Mouse (Mus musculus) liver, embryonic 12.5 days (tissue): ENCODE measurements around the gene Rbm47. TPM values are rescaled to one million over a fixed set of nuclear protein-coding genes. Genes with fewer than 3 reads are reported as not detected.

ENCODE experiments used
- ATAC-seq: fragments of 200-750 bp; cut with Nextera tagmentation; 2 replicates; pipeline ENCODE4 v1.8.0; 2017; ENCODE audit warnings: moderate number of reproducible peaks, mild to moderate bottlenecking, moderate library complexity
- H3K27ac ChIP-seq: fragments of 300-500 bp; sonication (generic); 2 replicates; pipeline ENCODE4 v1.5.1; 2016; ENCODE audit warnings: mild to moderate bottlenecking
- H3K27me3 ChIP-seq: fragments of 300-500 bp; sonication (generic); replicated peaks from 2 replicates; pipeline ENCODE4 v1.6.1; 2016; ENCODE audit warnings: mild to moderate bottlenecking, moderate library complexity
- H3K36me3 ChIP-seq: fragments of 300-500 bp; sonication (generic); 2 replicates; pipeline ENCODE4 v1.6.1; 2016; ENCODE audit warnings: mild to moderate bottlenecking, moderate library complexity
- H3K4me1 ChIP-seq: fragments of 300-500 bp; sonication (generic); 2 replicates; pipeline ENCODE4 v1.6.1; 2016
- H3K4me2 ChIP-seq: fragments of 300-500 bp; sonication (generic); 2 replicates; pipeline ENCODE4 v1.6.1; 2016; ENCODE audit warnings: mild to moderate bottlenecking, moderate library complexity
- H3K4me3 ChIP-seq: fragments of 300-500 bp; sonication (generic); 2 replicates; pipeline ENCODE4 v1.5.1; 2016; ENCODE audit warnings: mild to moderate bottlenecking, moderate library complexity
- H3K9ac ChIP-seq: fragments of 300-500 bp; sonication (generic); 2 replicates; pipeline ENCODE4 v1.6.1; 2016; ENCODE audit warnings: mild to moderate bottlenecking, moderate library complexity
- H3K9me3 ChIP-seq: fragments of 300-500 bp; sonication (generic); replicated peaks from 2 replicates; pipeline ENCODE4 v1.6.1; 2016; ENCODE audit warnings: mild to moderate bottlenecking, moderate library complexity
- WGBS: fragments of 180-500 bp; shearing (Covaris S2); methylation state at CpG from one replicate; pipeline ENCODE4 v1.1.7; 2016; ENCODE audit not compliant: insufficient replicate concordance; 5-methylcytosine and 5-hydroxymethylcytosine counted together
- polyA plus RNA-seq: library from polyadenylated mRNA; unstranded; fragments of >200 nt; fragmentation: Nextera tagmentation; extraction: Ambion mirVana; gene quantifications from 2 replicates; pipeline ENCODE4 v1.2.1, GENCODE M21; 2016

Gene Rbm47
- polyA plus RNA-seq, 1 experiment from 2014 or later, result 9.4 TPM

- no peak overlapping the region for H3K4me3 ChIP-seq
- 73% methylated on average over 12 of the region's 12 CpGs for WGBS
- no peak overlapping the region for H3K4me2 ChIP-seq
- no peaks in the 10 kb centered on the region for H3K9me3 ChIP-seq
- ATAC-seq, result no peak
- 0 out of 2 replicates have a peak, but pooled peaks cover 6% of the 10 kb centered on the region for H3K4me1 ChIP-seq
- H3K9ac ChIP-seq, result no peak overlapping the region
- no peaks in the 10 kb centered on the region for H3K27me3 ChIP-seq
- no peak overlapping the region for H3K27ac ChIP-seq
- no peaks in the 10 kb centered on the region for H3K36me3 ChIP-seq
These were observed 49.4 kb downstream of the Rbm47 start for GRCm38 (mm10) chr5:66123295-66124088.

DNA sequence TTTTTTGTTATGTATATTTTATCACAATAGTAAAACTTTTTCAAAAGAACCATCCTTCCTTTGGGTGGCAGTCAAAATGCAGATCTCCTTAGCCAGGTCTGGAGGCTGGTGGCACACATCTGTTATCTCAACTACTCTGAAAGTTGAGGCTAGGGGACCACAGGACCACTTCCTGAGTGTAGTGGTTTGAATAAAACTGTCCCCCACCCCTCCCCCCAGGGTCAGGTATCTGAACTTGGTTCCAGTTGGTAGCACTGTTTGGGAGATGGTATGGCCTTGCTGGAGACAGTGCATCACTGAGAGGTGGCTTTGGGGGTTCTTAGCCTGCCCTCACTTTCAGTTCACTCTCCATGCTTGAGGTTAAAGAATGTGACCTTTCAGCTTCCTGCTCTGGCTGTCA is 51.7 kb downstream of the Rbm47 start:
- no peak overlapping the region for H3K27ac ChIP-seq
- no peak overlapping the region for H3K4me2 ChIP-seq
- H3K4me3 ChIP-seq, result no peak overlapping the region
- no peaks in the 10 kb centered on the region for H3K27me3 ChIP-seq
- no peak for ATAC-seq
- H3K9me3 ChIP-seq, result no peaks in the 10 kb centered on the region
- no peaks in the 10 kb centered on the region for H3K36me3 ChIP-seq
- H3K9ac ChIP-seq, result no peak overlapping the region
- H3K4me1 ChIP-seq, result 0 out of 2 replicates have a peak, but pooled peaks cover 6% of the 10 kb centered on the region

GRCm38 (mm10) chr5:66114751-66115150 is 58.2 kb downstream of the Rbm47 start:
- H3K4me2 ChIP-seq, result no peak overlapping the region
- peak overlapping the region; percentile 66; the same call in 1 of the 2 replicates for H3K27ac ChIP-seq

GRCm38 (mm10) chr5:66114208-66114607 is 58.7 kb downstream of the Rbm47 start:
- peak; percentile 70 for ATAC-seq
- Histone ChIP-seq H3K4me1 (peaks cover 6% of the 10 kb centered on the region; the same call in 1 of the 2 replicates), H3K9me3 (no peaks in the 10 kb centered on the region), H3K36me3 (no peaks in the 10 kb centered on the region), H3K9ac (no peak overlapping the region), H3K27me3 (no peaks in the 10 kb centered on the region), H3K4me3 (no peak overlapping the region), H3K27ac (peak overlapping the region; percentile 66; the same call in 1 of the 2 replicates), H3K4me2 (no peak overlapping the region)
- WGBS, result 58% methylated on average over 6 of the region's 6 CpGs

More at GRCm38 (mm10) chr5:66114751-66115150, 58.2 kb downstream of the Rbm47 start:
- WGBS, result 70% methylated on average over 14 of the region's 14 CpGs
- no peaks in the 10 kb centered on the region for H3K36me3 ChIP-seq
- no peaks in the 10 kb centered on the region for H3K27me3 ChIP-seq
- peaks cover 6% of the 10 kb centered on the region; the same call in 1 of the 2 replicates for H3K4me1 ChIP-seq
- H3K4me3 ChIP-seq, result no peak overlapping the region
- H3K9me3 ChIP-seq, result no peaks in the 10 kb centered on the region
- H3K9ac ChIP-seq, result no peak overlapping the region
- ATAC-seq, result no peak

- H3K4me1 ChIP-seq, result peaks cover 6% of the 10 kb centered on the region; the same call in 1 of the 2 replicates
- peak; percentile 15; the same call in 1 of the 2 replicates for ATAC-seq
- no peak overlapping the region for H3K27ac ChIP-seq
- WGBS, result 28% methylated on average over 8 of the region's 8 CpGs
- H3K36me3 ChIP-seq, result no peaks in the 10 kb centered on the region
- no peaks in the 10 kb centered on the region for H3K9me3 ChIP-seq
- H3K4me3 ChIP-seq, result no peak overlapping the region
- H3K27me3 ChIP-seq, result no peaks in the 10 kb centered on the region
- H3K9ac ChIP-seq, result no peak overlapping the region
- H3K4me2 ChIP-seq, result no peak overlapping the region
These were observed 60.9 kb downstream of the Rbm47 start for GRCm38 (mm10) chr5:66112059-66112458.

GRCm38 (mm10) chr5:66106372-66106771 is 66.5 kb downstream of the Rbm47 start:
- Histone ChIP-seq H3K4me3 (no peak overlapping the region), H3K9ac (no peak overlapping the region), H3K4me2 (no peak overlapping the region), H3K4me1 (peaks cover 8% of the 10 kb centered on the region), H3K36me3 (no peaks in the 10 kb centered on the region), H3K27me3 (no peaks in the 10 kb centered on the region), H3K9me3 (no peaks in the 10 kb centered on the region), H3K27ac (no peak overlapping the region; the same call in 1 of the 2 replicates)
- no peak for ATAC-seq
- WGBS, result 63% methylated on average over 9 of the region's 9 CpGs

- no peak overlapping the region; the same call in 1 of the 2 replicates for H3K27ac ChIP-seq
- H3K27me3 ChIP-seq, result no peaks in the 10 kb centered on the region
- no peak overlapping the region for H3K9ac ChIP-seq
- peak; percentile 37; the same call in 1 of the 2 replicates for ATAC-seq
- no peaks in the 10 kb centered on the region for H3K9me3 ChIP-seq
- no peak overlapping the region for H3K4me2 ChIP-seq
- H3K4me3 ChIP-seq, result no peak overlapping the region
- H3K36me3 ChIP-seq, result no peaks in the 10 kb centered on the region
- WGBS, result 47% methylated on average over 7 of the region's 7 CpGs
- peaks cover 8% of the 10 kb centered on the region for H3K4me1 ChIP-seq
These were observed 67.0 kb downstream of the Rbm47 start for GRCm38 (mm10) chr5:66105946-66106345.

- Histone ChIP-seq H3K27me3 (no peaks in the 10 kb centered on the region), H3K36me3 (no peaks in the 10 kb centered on the region), H3K9ac (no peak overlapping the region), H3K27ac (no peak overlapping the region), H3K4me3 (no peak overlapping the region), H3K9me3 (no peaks in the 10 kb centered on the region), H3K4me2 (no peak overlapping the region), H3K4me1 (peaks cover 8% of the 10 kb centered on the region)
- no peak for ATAC-seq
- 13% methylated on average over 3 of the region's 3 CpGs for WGBS
These were observed 67.6 kb downstream of the Rbm47 start for GRCm38 (mm10) chr5:66105366-66105765.

- no peaks in the 10 kb centered on the region for H3K9me3 ChIP-seq
- H3K4me2 ChIP-seq, result no peak overlapping the region
- peaks cover 8% of the 10 kb centered on the region for H3K4me1 ChIP-seq
- no peak overlapping the region for H3K4me3 ChIP-seq
- H3K36me3 ChIP-seq, result no peaks in the 10 kb centered on the region
- no peak overlapping the region for H3K9ac ChIP-seq
- no peaks in the 10 kb centered on the region for H3K27me3 ChIP-seq
- WGBS, result 62% methylated on average over 5 of the region's 5 CpGs
- no peak overlapping the region for H3K27ac ChIP-seq
- no peak for ATAC-seq
These were observed 69.5 kb downstream of the Rbm47 start for GRCm38 (mm10) chr5:66103386-66103785.

- ATAC-seq, result no peak
- no peaks in the 10 kb centered on the region for H3K36me3 ChIP-seq
- 62% methylated on average over 3 of the region's 3 CpGs for WGBS
These were observed 70.1 kb downstream of the Rbm47 start for GRCm38 (mm10) chr5:66102821-66103220.

GRCm38 (mm10) chr5:66101577-66101976 is 71.3 kb downstream of the Rbm47 start:
- H3K4me3 ChIP-seq, result no peak overlapping the region
- no peaks in the 10 kb centered on the region for H3K27me3 ChIP-seq
- no peak overlapping the region for H3K27ac ChIP-seq
- peaks cover 8% of the 10 kb centered on the region for H3K4me1 ChIP-seq
- WGBS, result 58% methylated on average over 3 of the region's 3 CpGs
- H3K9me3 ChIP-seq, result no peaks in the 10 kb centered on the region
- H3K9ac ChIP-seq, result no peak overlapping the region
- H3K36me3 ChIP-seq, result no peaks in the 10 kb centered on the region
- no peak overlapping the region for H3K4me2 ChIP-seq
- ATAC-seq, result no peak

More at GRCm38 (mm10) chr5:66102821-66103220, 70.1 kb downstream of the Rbm47 start:
- H3K9me3 ChIP-seq, result no peaks in the 10 kb centered on the region
- no peaks in the 10 kb centered on the region for H3K27me3 ChIP-seq
- H3K9ac ChIP-seq, result no peak overlapping the region
- H3K4me1 ChIP-seq, result peaks cover 8% of the 10 kb centered on the region
- H3K4me3 ChIP-seq, result no peak overlapping the region
- H3K4me2 ChIP-seq, result no peak overlapping the region
- no peak overlapping the region for H3K27ac ChIP-seq

GRCm38 (mm10) chr5:66100322-66100721 is 72.6 kb downstream of the Rbm47 start:
- WGBS, result 69% methylated on average over 8 of the region's 8 CpGs

More at GRCm38 (mm10) chr5:66100322-66100721, 72.6 kb downstream of the Rbm47 start:
- Histone ChIP-seq H3K9ac (no peak overlapping the region), H3K27me3 (no peaks in the 10 kb centered on the region), H3K4me3 (no peak overlapping the region), H3K4me2 (no peak overlapping the region), H3K36me3 (no peaks in the 10 kb centered on the region), H3K9me3 (no peaks in the 10 kb centered on the region), H3K27ac (no peak overlapping the region), H3K4me1 (peaks cover 2% of the 10 kb centered on the region)
- ATAC-seq, result no peak
